Mouse (Mus musculus) gastrocnemius, postnatal 4 days (tissue): ENCODE data around the gene Ankrd53. TPM values are rescaled to one million over a fixed set of nuclear protein-coding genes. Genes with fewer than 3 reads are reported as not detected.

Experiments used
- DNase-seq, 2 experiments: peaks; one replicate each; pipeline ENCODE4 v3.0.0; 2021 to 2022; ENCODE audit warnings: low spot score in 2 of 2, mixed read lengths in 2 of 2
- long read RNA-seq, 2 experiments: library from polyadenylated mRNA; stranded (forward); transcript quantifications; one replicate each; pipeline ENCODE4 v2.0.0; 2021
- total RNA-seq, 2 experiments: library from RNA; stranded (reverse); gene quantifications; 2 replicates each; pipeline ENCODE4 v1.2.3; 2021

The Ankrd53 gene
- not detected for total RNA-seq
- long read RNA-seq, experiment 1: 0 reads
- long read RNA-seq, experiment 2: 0 reads

- no peak for DNase-seq
These were observed at the start of gene Ankrd53 for GRCm38 (mm10) chr6:83762344-83762743. Gene Ankrd53, plus strand, starts transcription at chr6:83762644.

DNA sequence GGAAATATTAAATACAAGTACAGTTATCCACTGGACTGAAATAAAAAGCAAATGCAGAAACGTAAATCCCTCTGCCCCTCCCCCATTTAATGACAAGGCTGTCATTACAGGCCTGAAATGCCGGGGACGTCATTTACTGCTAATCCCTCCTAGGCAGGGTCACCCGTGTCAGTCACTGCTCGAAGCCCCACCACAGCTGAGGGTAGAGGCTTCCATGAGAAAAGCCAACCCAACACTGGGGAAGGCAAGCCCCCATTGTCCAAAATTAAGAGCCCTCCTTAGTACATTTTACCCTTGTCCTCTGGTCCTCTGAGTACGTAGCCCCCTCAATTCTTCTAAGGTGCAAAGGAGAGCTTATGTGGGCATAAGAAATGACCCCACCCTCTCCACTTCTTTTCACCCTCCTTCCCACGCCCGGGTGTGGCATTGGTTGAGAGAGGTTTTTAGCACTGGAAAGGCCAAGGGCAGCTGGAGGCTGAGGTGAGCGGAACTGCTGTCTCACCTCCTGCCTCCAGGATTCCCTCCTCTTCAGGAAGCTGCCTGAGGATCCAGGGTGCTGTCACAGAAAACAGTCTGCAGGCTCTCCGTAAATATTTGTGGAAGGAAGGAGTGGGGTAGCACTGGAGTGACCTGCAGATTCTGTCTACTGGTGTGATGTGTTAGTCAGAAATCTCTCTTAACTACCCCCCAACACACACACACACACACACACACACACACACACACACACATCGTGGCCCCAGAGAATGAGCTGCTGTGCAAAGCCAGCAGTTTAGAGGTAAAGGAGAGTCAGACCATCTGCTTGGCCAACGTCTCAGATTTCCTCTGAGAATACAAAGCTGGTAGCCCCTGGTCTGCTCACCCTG, 48.9 kb upstream of the Ankrd53 start:
- DNase-seq: no peak

- DNase-seq: peak in 1 of 2 experiments; percentile 33
These were observed 48.0 kb upstream of the Ankrd53 start for GRCm38 (mm10) chr6:83714221-83715123.

DNA sequence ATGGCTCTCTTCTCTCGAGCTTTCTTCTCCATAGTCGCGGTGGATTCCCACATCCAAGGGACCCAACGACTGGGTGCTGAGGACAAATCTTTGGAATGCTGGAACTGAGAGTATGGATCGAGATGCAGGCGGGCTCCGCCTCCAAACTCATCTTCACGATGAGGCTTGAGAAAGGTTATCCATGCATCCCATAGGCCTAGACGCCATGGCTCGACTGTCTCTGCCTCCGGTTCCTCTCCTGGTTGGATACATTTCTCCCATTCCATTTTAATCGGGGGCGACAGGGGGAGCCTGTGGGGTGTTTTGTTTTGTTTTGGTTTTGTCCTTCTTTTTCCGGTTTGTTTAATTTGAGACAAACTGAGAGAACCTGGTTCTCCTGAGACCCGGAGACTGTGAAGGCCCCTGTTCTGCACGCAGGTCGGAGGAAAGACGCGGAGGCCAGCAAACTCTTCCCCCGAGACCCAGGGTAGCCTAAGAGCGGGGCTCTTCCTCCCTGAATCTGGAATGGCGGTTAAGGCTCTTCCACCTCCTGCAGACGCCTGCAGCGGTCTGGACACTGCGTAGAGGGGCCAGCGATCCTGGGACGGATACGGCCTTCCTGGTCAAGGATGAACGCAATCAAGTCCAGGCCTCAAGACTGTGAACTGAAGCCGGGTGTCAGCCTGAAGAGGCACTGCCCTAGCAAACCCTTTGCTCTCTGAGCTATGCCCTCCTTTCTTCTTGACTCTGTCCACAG, 46.8 kb upstream of the Ankrd53 start:
- no peak for DNase-seq

DNA sequence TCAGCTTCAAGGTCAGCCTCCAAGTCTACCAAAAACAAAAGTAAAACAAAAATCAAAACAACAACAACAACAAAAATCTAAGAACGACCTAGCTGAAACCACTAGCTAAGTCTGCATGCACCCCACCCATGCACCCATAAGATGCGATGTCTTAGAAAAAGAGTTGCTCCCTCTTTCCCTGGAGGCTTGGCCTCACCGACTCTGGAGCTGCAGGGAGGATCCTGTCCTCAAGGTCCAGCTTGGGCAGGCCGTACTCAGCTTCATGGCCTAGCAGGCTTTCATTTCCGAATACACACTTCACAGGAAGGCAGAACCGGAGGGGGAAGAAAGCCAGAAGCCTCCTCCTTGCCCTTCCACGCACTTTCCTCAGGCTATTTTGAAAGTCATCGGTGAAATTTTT, 45.4 kb upstream of the Ankrd53 start:
- no peak for DNase-seq

DNA sequence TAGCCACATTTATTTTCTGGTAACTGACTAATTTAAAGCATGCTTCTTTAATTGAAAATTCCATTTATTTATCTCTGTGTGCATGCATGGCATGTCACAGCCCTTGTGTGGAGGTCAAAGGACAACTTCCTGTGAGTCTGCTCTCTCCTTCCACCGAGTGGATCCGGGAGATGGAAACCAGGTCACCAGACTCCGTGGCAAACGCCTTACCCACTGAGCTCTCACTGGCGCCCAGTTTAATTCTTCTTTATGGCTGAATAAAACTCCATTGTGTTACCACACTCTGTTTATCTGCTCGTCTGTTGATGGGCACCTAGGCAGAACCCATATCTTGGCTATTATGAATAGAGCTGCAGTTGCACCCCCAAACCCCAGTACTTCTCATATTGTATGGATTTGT, 39.9 kb upstream of the Ankrd53 start:
- no peak for DNase-seq

DNA sequence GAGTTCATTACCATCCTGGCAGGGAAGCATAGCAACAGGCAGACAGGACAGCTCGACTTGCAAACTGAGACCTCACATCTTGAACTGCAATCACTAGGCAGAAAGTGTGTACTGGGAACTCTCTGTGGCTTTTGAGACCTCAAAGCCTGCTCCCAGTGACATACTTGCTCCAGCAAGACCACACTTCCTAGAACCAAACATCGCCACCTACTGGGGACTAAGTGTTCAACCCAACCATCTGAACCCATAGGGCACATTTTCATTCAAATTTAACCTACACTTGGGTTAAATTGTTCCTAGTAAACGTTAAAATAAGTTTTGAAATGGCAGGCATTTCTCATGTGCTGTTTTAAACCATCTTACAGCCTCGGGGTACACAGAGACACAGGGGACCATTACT, 35.3 kb upstream of the Ankrd53 start:
- no peak for DNase-seq

GRCm38 (mm10) chr6:83728488-83728887, 34.0 kb upstream of the Ankrd53 start:
- no peak for DNase-seq

DNA sequence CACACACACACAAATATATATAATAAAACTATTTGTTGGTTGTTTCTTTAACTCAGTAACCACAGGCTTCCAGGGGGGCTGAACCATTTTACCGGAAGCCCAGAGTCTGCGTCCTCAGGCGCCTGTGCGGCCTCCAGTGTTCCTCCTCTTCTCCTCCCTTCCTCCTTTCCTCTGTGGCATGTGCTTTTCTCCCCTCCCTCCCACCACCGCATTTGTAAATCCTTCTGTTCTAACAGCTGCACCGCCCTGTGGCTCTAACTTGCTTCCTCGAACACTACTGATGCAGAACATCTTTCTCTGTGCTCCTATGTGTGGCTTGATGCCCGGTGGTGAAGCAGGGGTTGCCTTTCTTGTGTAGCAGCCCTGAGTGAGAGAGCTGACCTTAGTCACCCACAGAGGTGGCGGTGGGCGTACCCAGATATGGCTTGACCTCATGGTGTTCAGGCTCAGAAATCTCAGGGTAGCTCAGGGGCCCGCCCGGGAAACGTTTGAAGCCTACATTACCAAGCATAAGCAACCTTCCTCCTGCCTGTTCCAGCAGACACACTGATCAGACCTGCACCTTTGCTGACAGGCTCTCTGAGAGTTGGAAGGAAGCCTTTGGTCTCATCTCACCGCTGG, 33.0 kb upstream of the Ankrd53 start:
- DNase-seq: no peak

- DNase-seq: peak; percentile 64 to 72
These were observed 31.3 kb upstream of the Ankrd53 start for GRCm38 (mm10) chr6:83731128-83731527.

DNA sequence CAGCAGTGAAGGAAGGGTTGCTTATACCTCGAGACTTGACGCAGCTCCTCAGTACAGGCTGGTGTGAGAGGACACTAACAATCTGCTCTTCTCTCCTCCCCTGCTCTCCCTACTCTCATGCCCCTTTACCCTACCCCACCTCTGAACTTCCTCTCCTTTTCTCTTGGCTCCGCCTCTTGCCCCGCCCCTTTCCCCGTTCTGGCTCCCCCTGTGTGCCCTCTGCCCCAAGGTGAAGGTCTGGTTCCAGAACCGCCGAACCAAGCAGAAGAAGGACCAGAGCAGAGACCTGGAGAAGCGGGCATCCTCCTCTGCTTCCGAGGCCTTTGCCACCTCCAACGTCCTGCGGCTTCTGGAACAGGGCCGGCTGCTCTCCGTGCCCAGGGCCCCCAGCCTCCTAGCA, 25.1 kb upstream of the Ankrd53 start:
- DNase-seq: no peak

GRCm38 (mm10) chr6:83738596-83738995, 23.8 kb upstream of the Ankrd53 start:
- DNase-seq: no peak

- no peak for DNase-seq
These were observed 19.7 kb upstream of the Ankrd53 start, which contains the start of gene Atp6v1b1 for GRCm38 (mm10) chr6:83742761-83743160. Gene Atp6v1b1, plus strand, starts transcription at chr6:83742990.

GRCm38 (mm10) chr6:83743212-83743611, 19.2 kb upstream of the Ankrd53 start:
- no peak for DNase-seq

- DNase-seq: no peak
These were observed 18.3 kb upstream of the Ankrd53 start for GRCm38 (mm10) chr6:83744126-83744525.

- DNase-seq: no peak
These were observed 17.9 kb upstream of the Ankrd53 start for GRCm38 (mm10) chr6:83744557-83744956.

DNA sequence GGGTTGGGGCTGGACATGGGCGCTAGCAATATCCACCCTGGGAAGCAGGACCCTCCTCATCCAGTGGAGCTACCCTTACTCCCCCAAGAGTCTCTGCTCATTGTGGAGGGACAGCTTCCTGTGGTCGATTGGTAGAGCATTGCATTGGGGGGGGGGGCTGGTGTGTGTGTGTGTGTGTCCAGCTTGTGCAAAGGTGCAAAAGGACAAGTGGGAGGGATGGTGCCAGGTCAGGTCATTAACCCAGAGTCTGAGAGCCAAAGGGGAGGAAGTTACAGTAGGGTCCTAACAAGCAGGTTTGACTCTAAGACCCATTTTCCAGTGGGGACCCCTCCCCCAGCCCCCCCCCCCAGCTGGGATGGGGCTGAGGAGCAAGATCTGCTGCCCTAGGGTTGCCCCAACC, 17.0 kb upstream of the Ankrd53 start:
- DNase-seq: no peak

DNA sequence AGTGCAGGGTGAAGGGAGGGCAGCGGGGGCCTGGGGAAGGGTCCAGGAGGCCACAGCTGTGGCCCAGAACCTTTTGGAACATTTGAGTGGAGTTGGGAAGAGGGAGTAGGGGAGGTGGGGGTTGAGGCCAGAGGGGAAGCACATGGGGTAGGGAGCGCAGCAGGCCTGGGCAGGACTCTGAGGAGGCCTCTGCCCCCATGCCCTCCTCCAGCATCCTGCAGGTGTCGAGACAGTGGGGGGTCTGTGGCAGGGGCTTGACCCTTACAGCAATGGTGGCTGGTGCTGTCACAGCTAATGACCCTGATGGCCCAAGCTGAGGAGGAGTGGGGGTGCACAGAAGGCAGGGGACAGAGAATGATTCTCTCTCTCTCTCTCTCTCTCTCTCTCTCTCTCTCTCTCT, 13.2 kb upstream of the Ankrd53 start:
- no peak for DNase-seq

DNA sequence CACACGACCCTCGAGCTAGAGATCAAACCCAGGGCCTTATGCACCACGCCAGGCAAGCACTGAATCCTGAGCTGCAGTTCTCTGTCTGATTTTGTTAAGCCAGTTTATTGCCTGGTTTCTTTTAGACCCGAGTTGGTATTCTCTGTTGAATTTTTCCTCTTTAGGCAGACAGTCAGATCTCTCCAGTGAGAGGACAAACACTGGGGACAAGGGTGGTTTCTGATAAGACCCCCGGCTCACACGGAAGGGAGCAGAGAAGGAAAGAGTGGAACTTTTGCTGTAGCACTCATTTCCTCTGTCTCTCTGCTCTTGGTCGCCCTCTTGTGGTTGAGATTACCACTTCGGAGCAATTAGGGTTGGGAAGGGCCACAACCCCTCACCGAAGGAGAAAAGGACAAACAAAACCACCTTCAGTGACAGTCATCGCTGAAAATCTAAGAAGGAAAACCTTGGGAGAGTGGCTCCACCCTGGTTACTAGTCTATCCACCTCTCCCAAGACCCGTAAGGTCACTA, 12.2 kb upstream of the Ankrd53 start:
- peak; percentile 49 to 66 for DNase-seq

DNA sequence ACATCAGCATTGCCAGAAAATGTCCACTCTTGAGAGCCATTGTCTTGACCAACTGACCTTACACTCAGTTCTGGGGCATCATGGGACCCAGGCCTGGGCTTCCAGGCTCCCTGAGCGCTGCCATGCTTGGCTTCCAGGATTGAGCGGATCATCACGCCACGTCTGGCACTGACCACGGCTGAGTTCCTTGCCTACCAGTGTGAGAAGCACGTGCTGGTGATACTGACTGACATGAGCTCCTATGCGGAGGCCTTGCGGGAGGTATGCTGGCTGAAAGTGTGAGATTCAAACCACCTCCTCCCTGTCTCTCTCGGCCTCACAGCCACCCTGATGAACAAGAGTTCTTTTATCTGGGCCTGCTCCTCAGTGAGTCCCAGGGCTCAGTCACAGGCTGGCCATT, 6.4 kb upstream of the Ankrd53 start:
- no peak for DNase-seq
